8 mouse cellular contexts compared by ENCODE assay signal in genomic region chr7:143600231-143600740, GRCm38 (mm10). TPM values are rescaled to one million over a fixed set of nuclear protein-coding genes. Genes with fewer than 3 reads are reported as not detected.
A peak's percentile ranks its signal among the peaks of the same experiment; 100 is the strongest.
DNase-seq lines count a peak whose midpoint lies in the region; ATAC-seq and TF ChIP-seq lines count a peak whose summit lies in the region.

No protein-coding gene starts in this region.

- no peaks in the 10 kb centered on the region for H3K36me3 ChIP-seq in thymus, adult 2 months (ENCODE audit: control insufficient read depth, insufficient read depth, low read length)
- H3K36me3 ChIP-seq in liver, embryonic 13.5 days: peaks cover 35% of the 10 kb centered on the region

- H3K27me3 ChIP-seq in thymus, adult 2 months (ENCODE audit: control insufficient read depth, insufficient read depth, low read length): no peaks in the 10 kb centered on the region
- H3K27me3 ChIP-seq in liver, embryonic 13.5 days: no peaks in the 10 kb centered on the region

- TF ChIP-seq POLR2A in thymus, adult 2 months (IDR thresholded peaks at IDR 0.05; ENCODE audit: control insufficient read depth, extremely low read depth, insufficient read depth, low read length, poor library complexity): 0 out of 2 replicates have a peak, but pooled peaks have one; percentile 4

- peak overlapping the region; percentile 98 for H3K9ac ChIP-seq in liver, embryonic 13.5 days

- intact Hi-C loops in gastrocnemius, adult 2 months (cut with DNase I): loop anchor here (5.0 kb wide), 1 partner anchor 97 kb away; no protein-coding TSS in a partner anchor

- peaks cover 7% of the 10 kb centered on the region for H3K4me1 ChIP-seq in thymus, adult 2 months (replicated peaks; ENCODE audit: control insufficient read depth, insufficient read depth, low read length)
- peaks cover 46% of the 10 kb centered on the region for H3K4me1 ChIP-seq in liver, embryonic 13.5 days (replicated peaks)

- peak overlapping the region; percentile 92 for H3K4me2 ChIP-seq in liver, embryonic 13.5 days

- ATAC-seq in liver, embryonic 13.5 days (ENCODE audit: low read depth): no peak
- no peak for ATAC-seq in monocyte, adult 5-6 weeks (replicated peaks; ENCODE audit: insufficient number of reproducible peaks, low FRiP score, low TSS enrichment, poor library complexity, severe bottlenecking)

- DNase-seq in gastrocnemius, adult 2 months: no peak
- no peak for DNase-seq in gastrocnemius, postnatal 4 days (ENCODE audit: low spot score in 2 of 2)
- no peak for DNase-seq in thymus, adult 2 months
- no peak for DNase-seq in thymus, adult 18-20 months
- DNase-seq in liver, embryonic 13.5 days: no peak
- DNase-seq in cerebellum, adult 8-10 months: no peak
- no peak for DNase-seq in spleen, postnatal 10 days (ENCODE audit: low spot score in 2 of 2)

- H3K9me3 ChIP-seq in liver, embryonic 13.5 days (replicated peaks): no peaks in the 10 kb centered on the region

- TF ChIP-seq CTCF in gastrocnemius, adult 2 months (IDR thresholded peaks at IDR 0.05): no peak
- TF ChIP-seq CTCF in thymus, adult 2 months (IDR thresholded peaks at IDR 0.05; ENCODE audit: borderline replicate concordance, control insufficient read depth, extremely low read depth, insufficient read depth, low read length, poor library complexity): no peak

- peak overlapping the region; percentile 96 for H3K4me3 ChIP-seq in gastrocnemius, adult 2 months
- no peak overlapping the region for H3K4me3 ChIP-seq in thymus, adult 2 months (ENCODE audit: control insufficient read depth, insufficient read depth, low read length)
- H3K4me3 ChIP-seq in liver, embryonic 13.5 days (replicated peaks): peak overlapping the region; percentile 100

- WGBS in thymus, adult 2 months: 5% methylated on average over 15 of the region's 15 CpGs
- WGBS in liver, embryonic 13.5 days (ENCODE audit: insufficient replicate concordance): 7% methylated on average over 15 of the region's 15 CpGs

- H3K27ac ChIP-seq in gastrocnemius, adult 2 months: peak overlapping the region; percentile 93
- H3K27ac ChIP-seq in thymus, adult 2 months (ENCODE audit: control insufficient read depth, insufficient read depth, low read length): no peak overlapping the region
- H3K27ac ChIP-seq in liver, embryonic 13.5 days: peak overlapping the region; percentile 85

RNA-seq across cellular contexts. Expression of gene Cars, which starts 0.4 kb away (rescaled TPM):
- 10 to 100 TPM; 37.2 to 42.3 TPM for total RNA-seq in gastrocnemius, adult 2 months (2021)
- 10 to 100 TPM; 45.7 to 48.3 TPM for total RNA-seq in gastrocnemius, postnatal 4 days (2021)
- 22.7 and 24.5 TPM in 2 replicates for polyA plus RNA-seq in thymus, adult 2 months (2012; rRNA removed)
- polyA plus RNA-seq in liver, embryonic 13.5 days (2015; fragmentation: Nextera tagmentation; extraction: Ambion mirVana): 64.3 and 69.3 TPM in 2 replicates
- 19.9 to 54.1 TPM (median 40.4 TPM) in 3 replicates for total RNA-seq in monocyte, adult 5-6 weeks (2017)

RNA-seq across cellular contexts. Expression of gene Tnfrsf26, which starts 28.2 kb away (rescaled TPM):
- total RNA-seq in gastrocnemius, adult 2 months (2021): under 1 TPM; 0.17 to 0.23 TPM
- total RNA-seq in gastrocnemius, postnatal 4 days (2021): under 1 TPM; 0.49 to 0.75 TPM
- 6.4 and 7.4 TPM in 2 replicates for polyA plus RNA-seq in thymus, adult 2 months (2012; rRNA removed)
- 0.54 and 0.64 TPM in 2 replicates for polyA plus RNA-seq in liver, embryonic 13.5 days (2015; fragmentation: Nextera tagmentation; extraction: Ambion mirVana)
- total RNA-seq in monocyte, adult 5-6 weeks (2017): 4.9 to 8.9 TPM (median 8.1 TPM) in 3 replicates

RNA-seq across cellular contexts. Expression of gene Tnfrsf22, which starts 49.2 kb away (rescaled TPM):
- total RNA-seq in gastrocnemius, adult 2 months (2021): 1 to 10 TPM in 1 of 2 experiments, under 1 TPM in 1; 0.97 to 2.1 TPM
- 1 to 10 TPM; 4.7 to 4.8 TPM for total RNA-seq in gastrocnemius, postnatal 4 days (2021)
- polyA plus RNA-seq in thymus, adult 2 months (2012; rRNA removed): 4.8 and 4.9 TPM in 2 replicates
- 1.0 and 1.2 TPM in 2 replicates for polyA plus RNA-seq in liver, embryonic 13.5 days (2015; fragmentation: Nextera tagmentation; extraction: Ambion mirVana)
- total RNA-seq in monocyte, adult 5-6 weeks (2017): 0.57 to 1.9 TPM (median 0.68 TPM) in 3 replicates

RNA-seq across cellular contexts. Expression of gene Nap1l4, which starts 51.4 kb away (rescaled TPM):
- 100 to 1,000 TPM; 188 to 209 TPM for total RNA-seq in gastrocnemius, adult 2 months (2021)
- 100 to 1,000 TPM; 160 to 164 TPM for total RNA-seq in gastrocnemius, postnatal 4 days (2021)
- 107 and 120 TPM in 2 replicates for polyA plus RNA-seq in thymus, adult 2 months (2012; rRNA removed)
- polyA plus RNA-seq in liver, embryonic 13.5 days (2015; fragmentation: Nextera tagmentation; extraction: Ambion mirVana): 96.7 and 108 TPM in 2 replicates
- 121 to 136 TPM (median 124 TPM) in 3 replicates for total RNA-seq in monocyte, adult 5-6 weeks (2017)
